Mouse (Mus musculus) activated CD4-positive, CD25-positive, alpha-beta regulatory T cell, adult 4 months (primary cell): ENCODE measurements around the gene Erich3. TPM values are rescaled to one million over a fixed set of nuclear protein-coding genes. Genes with fewer than 3 reads are reported as not detected.

Source experiments
- ATAC-seq: one replicate; pipeline ENCODE4 v1.8.0; 2017
- polyA plus RNA-seq, 2 experiments: library from polyadenylated mRNA; unstranded; fragments of 100-300 nt; shearing (Covaris generic); gene quantifications; one replicate each; pipeline ENCODE4 v1.2.1; 2017

The Erich3 gene
- polyA plus RNA-seq, 2 experiments from 2014 or later: not detected

DNA sequence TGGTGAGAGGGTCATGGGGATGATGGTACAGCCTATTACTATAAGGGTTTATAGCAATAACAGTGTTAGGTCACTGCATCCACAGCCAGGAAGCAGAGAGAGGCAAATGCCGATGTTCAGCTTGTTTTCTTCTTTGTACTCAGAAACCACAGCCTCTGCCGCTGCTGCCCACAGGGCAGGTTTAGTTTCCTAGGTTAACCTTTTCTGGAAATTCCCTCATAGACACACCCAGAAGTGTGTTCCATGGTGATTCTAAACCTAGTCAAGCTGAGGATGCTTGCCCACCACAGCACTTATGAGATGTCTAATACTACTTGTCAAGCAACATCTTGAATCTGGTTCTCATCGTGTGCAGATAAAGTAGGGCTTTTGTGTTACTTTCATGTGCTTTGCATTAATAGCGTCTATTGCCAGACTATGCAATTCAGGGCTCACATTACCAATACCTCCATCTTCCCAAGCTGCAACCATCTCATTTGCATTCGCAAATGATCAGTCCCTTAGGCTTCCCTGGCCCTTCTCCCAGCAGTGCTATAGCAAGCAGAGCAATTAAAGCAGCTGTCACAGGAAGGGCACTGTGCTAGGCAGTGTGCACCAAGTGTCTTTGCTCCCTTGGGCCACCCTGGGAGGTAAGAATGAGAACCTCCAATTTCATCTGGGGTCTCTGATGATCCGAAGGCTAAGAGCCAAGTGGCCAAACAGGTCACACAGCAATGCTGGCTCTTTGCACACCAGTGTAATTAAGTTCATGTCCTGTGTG, 115.4 kb downstream of the Erich3 start:
- peak; percentile 63 for ATAC-seq

- no peak for ATAC-seq
These were observed 122.7 kb downstream of the Erich3 start for GRCm38 (mm10) chr3:154786354-154786753.

GRCm38 (mm10) chr3:154787611-154788010, 124.0 kb downstream of the Erich3 start:
- ATAC-seq: no peak

- ATAC-seq: no peak
These were observed 129.9 kb downstream of the Erich3 start for GRCm38 (mm10) chr3:154793571-154793970.

GRCm38 (mm10) chr3:154798806-154799205, 135.1 kb downstream of the Erich3 start:
- no peak for ATAC-seq

DNA sequence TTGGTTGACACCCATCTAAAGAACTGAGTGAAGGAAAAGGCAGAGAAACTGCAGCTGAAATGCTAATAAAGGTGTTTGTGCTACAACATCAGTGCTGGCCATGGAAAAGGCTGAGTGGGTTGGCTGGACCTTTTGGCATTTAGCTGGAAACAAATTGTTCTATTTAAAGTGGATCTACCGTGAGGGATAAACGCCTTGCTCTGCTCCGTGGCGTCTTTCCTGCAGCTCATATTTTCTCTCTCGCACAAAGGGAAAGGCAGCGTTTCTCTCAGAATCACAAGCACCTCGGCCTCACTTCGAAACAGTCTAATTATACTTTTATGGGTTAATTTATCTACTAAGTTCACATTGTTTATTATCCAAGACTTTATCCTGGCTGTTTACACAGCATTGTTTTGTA, 136.8 kb downstream of the Erich3 start:
- ATAC-seq: no peak

DNA sequence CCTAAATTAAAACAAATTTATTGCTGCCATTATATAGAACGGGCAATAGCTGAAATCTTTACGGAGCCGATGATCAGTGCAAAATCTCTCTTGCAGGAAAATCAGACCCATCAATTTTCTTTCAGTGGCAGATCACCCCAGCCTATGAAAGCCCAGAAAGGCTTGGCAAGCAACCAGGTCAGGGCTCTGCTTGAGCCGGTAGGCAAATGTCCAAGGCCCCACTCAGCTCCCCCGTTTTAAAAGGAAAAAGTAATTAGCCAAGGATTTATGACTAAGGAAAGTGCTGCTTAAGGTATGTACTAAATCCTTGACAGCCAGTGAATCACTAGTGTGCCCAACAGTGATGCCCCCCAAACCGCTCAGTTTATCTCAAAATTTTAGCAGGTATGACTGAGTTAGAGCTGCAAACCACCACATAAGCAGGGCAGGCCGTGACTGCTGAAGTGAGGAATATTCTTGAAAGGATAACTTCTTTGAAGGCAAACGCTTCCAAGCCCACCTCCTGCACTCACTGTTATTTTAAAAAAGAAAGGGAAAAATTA, 137.3 kb downstream of the Erich3 start:
- ATAC-seq: no peak

- ATAC-seq: no peak
These were observed 143.0 kb downstream of the Erich3 start for GRCm38 (mm10) chr3:154806626-154807025.

DNA sequence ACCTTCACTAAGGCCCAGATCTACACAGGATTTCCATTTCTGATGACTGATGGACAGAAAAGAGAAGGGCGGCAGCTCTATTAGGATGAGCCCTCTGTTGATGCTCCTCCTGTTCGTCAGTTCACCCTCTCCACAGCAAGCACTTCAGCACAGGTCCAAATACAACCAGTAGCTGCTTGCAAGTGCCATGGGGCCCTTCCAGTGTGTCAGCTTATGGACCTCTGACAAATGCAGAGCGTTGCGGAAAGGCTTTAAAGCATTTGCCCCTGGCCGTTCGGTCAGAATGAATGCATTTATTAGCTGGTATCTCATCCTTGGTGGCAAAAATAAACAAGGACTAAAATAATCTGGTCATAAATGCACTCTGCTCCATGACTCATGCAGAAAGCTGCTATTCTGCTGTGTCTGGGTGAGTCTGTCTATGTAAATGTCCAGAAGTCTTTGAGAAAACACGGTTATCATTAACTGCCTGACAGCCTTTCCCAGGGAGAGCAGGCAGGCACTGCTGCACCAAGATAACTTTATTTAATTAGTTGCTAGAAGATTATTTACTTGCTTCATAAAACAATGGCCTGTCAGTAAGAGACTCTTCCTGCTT, 146.7 kb downstream of the Erich3 start:
- ATAC-seq: no peak

- no peak for ATAC-seq
These were observed 147.6 kb downstream of the Erich3 start for GRCm38 (mm10) chr3:154811281-154811680.

GRCm38 (mm10) chr3:154811833-154812232, 148.2 kb downstream of the Erich3 start:
- no peak for ATAC-seq

DNA sequence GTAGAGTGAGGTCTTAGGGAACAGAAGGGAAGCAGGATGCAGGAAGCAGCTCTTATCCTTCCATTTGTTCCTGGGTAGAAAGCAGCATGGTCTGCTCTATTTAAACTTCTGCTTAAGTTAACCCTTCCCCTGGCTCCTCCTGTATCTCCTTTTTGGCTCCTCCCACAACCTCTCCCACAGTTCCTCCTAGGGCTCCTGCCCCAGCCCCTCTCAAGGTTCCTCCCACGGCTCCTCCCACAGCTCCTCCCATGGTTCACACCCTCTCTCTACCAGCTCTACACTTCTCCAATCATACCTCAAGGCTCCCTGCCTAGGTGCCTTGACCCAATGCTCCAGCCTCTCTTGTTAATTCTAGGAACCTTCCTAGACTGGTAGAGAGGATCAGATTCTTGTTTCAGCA, 149.2 kb downstream of the Erich3 start:
- no peak for ATAC-seq

DNA sequence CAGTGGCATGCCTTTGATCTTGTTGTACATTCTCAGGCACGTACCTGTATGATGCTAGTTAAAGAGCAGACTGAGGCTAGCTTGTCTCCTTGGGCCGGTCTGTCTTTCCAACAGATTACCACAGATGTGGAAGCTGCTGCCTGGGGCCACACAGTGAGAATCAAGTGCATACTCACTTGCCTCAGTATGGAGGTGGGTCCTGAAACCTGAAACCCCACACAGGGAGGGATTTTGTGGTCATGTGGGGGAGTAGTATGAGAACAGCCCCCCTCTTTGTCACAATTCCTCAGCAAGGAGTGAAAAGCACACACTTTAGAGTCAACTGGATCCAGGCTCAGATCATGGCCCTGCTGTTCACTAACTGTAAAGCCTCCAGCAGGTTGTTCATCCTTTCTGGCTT, 151.9 kb downstream of the Erich3 start:
- ATAC-seq: no peak

GRCm38 (mm10) chr3:154816231-154816630, 152.6 kb downstream of the Erich3 start:
- ATAC-seq: no peak

DNA sequence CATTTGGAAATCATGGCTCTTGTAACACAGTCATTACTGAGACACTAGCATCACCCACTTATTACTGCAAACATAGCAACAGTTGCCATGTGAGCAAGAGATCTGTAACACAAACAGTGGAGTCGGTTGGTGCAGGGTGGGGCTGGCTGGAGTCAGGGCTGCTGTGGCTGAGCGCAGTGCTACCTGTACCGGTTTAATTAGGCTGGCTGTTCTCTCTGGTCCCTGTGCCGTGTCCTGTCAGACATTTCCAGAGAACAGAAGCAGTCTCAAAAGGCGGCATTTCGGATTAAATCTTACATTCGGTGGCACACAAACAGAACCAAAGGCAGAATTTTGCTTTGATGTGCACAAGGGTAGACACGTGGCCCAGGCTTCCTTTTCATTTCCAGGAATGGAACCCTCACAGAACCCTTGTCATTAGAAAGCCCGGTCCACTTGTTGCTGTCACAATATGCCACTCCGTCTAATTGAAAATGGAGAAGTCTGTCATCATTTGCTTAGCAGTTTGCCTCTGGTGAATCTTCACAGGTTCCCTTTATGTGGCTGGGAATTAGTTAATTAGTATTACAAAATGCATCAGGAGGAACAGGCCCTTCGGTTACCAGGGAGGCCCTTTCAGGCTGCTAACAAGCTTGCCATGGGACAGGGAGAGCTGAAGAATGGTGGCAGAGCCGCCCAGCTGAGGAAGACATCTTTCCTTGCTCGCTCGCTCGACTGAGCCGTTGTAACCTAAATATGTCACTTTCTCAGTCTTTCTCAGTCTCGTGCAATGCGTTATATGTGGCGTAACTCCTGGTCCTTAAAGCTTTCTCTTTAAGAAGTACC, 153.4 kb downstream of the Erich3 start:
- no peak for ATAC-seq

Other genes starting within 250 kb of the Erich3 start
- 1 to 10 TPM; 1.3 to 3.1 TPM for gene Cryz, start 67.1 kb upstream of the Erich3 start, polyA plus RNA-seq
- gene Tyw3, start 66.8 kb upstream of the Erich3 start, polyA plus RNA-seq: 1 to 10 TPM; 4.7 to 9.8 TPM